8 mouse cellular contexts compared by ENCODE assay signal in the genomic region with DNA sequence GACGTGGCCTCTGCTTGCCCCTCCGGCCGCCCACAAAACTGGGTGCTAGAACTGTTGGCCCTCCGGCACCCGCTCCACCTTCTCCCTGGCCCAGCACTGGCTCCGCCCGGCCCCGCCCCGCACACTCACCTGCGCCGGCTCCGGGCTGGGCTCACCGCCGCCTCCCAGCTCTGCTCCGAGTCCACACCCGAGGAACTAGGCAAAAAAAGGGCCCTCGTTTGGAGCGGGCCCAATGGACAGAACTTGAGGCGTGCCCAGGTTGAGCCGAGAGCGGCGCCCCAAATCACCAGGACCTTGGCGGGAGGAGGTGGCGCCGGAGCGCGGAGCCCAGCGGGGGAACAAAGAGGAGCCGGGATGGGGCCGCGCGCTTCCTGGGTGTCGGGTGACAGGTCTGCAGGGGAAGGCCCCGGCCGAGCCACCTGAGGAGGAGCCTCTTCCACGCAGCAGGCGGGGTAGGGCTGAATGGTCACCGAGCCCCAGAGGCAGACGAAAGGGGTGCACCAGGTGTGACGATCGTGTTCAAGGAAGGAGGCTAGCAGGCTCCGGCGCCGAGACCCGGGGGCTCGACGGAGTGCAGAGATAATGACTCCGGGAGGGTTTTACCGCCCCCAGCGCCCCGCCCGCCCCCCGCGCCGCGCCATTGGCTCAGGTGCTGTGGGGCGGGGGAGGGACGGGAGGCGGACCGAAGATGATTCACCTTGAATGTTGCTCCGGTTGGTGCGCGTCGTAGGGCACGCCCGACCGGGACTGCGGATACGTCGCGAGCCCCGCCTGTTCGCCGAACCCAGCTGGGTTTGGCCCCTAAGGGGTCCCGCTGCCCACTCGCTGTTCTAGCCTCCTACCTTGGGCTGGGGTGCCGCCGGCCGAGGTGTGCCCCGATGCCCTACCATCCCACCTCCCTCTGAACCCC.
DNase-seq lines count a peak whose midpoint lies in the region; ATAC-seq and TF ChIP-seq lines count a peak whose summit lies in the region.

No protein-coding gene starts in this region.

- under 1% methylated on average over 78 of the region's 80 CpGs for WGBS in kidney, embryonic 16.5 days
- WGBS in stomach, embryonic 16.5 days = under 1% methylated on average over 78 of the region's 80 CpGs

- peak overlapping the region; percentile 77 for H3K9ac ChIP-seq in ES-E14 (ENCODE audit: insufficient read depth, low read depth, low read length, poor library complexity, severe bottlenecking)
- peak overlapping the region; percentile 65 for H3K9ac ChIP-seq in kidney, embryonic 16.5 days (replicated peaks; ENCODE audit: low read length)
- H3K9ac ChIP-seq in stomach, embryonic 16.5 days (ENCODE audit: low read length) = peak overlapping the region; percentile 68

- peak overlapping the region; percentile 65 for H3K4me2 ChIP-seq in kidney, embryonic 16.5 days (replicated peaks; ENCODE audit: low read depth, low read length)
- peak overlapping the region; percentile 50 for H3K4me2 ChIP-seq in stomach, embryonic 16.5 days (ENCODE audit: low read depth, low read length)

- H3K27ac ChIP-seq in ES-E14 (ENCODE audit: insufficient read depth, low read depth, low read length, poor library complexity, severe bottlenecking) = peak overlapping the region; percentile 94
- H3K27ac ChIP-seq in embryonic fibroblast, embryonic 13.5 days (ENCODE audit: insufficient read depth, low read length) = no peak overlapping the region
- H3K27ac ChIP-seq in kidney, embryonic 16.5 days (ENCODE audit: low read length) = no peak overlapping the region; the same call in 1 of the 2 replicates
- H3K27ac ChIP-seq in stomach, embryonic 16.5 days (ENCODE audit: low read length) = peak overlapping the region; percentile 87

- TF ChIP-seq CTCF in embryonic fibroblast, embryonic 13.5 days (IDR thresholded peaks at IDR 0.05; ENCODE audit: borderline replicate concordance, insufficient read depth, low read length) = no peak

- H3K4me3 ChIP-seq in ES-E14 (ENCODE audit: insufficient read depth in 1 of 2, low read depth in 1 of 2, low read length in 2 of 2, poor library complexity in 1 of 2, severe bottlenecking in 1 of 2) = peak overlapping the region; percentile 85 to 98
- peak overlapping the region; percentile 59 for H3K4me3 ChIP-seq in embryonic fibroblast, embryonic 13.5 days (ENCODE audit: insufficient read depth, low read length)
- peak overlapping the region; percentile 56 for H3K4me3 ChIP-seq in kidney, embryonic 16.5 days (ENCODE audit: low read length)
- peak overlapping the region; percentile 52 for H3K4me3 ChIP-seq in stomach, embryonic 16.5 days (replicated peaks; ENCODE audit: low read length)

- H3K27me3 ChIP-seq in kidney, embryonic 16.5 days (ENCODE audit: insufficient read depth, low read length) = peaks cover 93% of the 10 kb centered on the region
- peaks cover 74% of the 10 kb centered on the region for H3K27me3 ChIP-seq in stomach, embryonic 16.5 days (ENCODE audit: control insufficient read depth, insufficient read depth, low read length)

- H3K4me1 ChIP-seq in ES-E14 (ENCODE audit: control insufficient read depth in 2 of 2, insufficient read depth in 2 of 2, low read length in 2 of 2, poor library complexity in 1 of 2) = peaks cover 16 to 33% of the 10 kb centered on the region in 2 experiments
- H3K4me1 ChIP-seq in embryonic fibroblast, embryonic 13.5 days (ENCODE audit: control insufficient read depth, insufficient read depth, low read length) = no peaks in the 10 kb centered on the region
- H3K4me1 ChIP-seq in kidney, embryonic 16.5 days (ENCODE audit: insufficient read depth, low read length) = peaks cover 47% of the 10 kb centered on the region
- H3K4me1 ChIP-seq in stomach, embryonic 16.5 days (ENCODE audit: control insufficient read depth, insufficient read depth, low read length) = peaks cover 16% of the 10 kb centered on the region

- ATAC-seq in kidney, embryonic 16.5 days (ENCODE audit: low FRiP score, low TSS enrichment) = peak; percentile 54
- ATAC-seq in stomach, embryonic 16.5 days (ENCODE audit: insufficient read depth, low FRiP score) = peak; percentile 81

- in situ Hi-C loops in ES-E14 (cut with MboI; ENCODE audit: low sequenced_read_pairs in 2 of 2, unreplicated experiment in 2 of 2) = no loop called here

- TF ChIP-seq POLR2A in embryonic fibroblast, embryonic 13.5 days (IDR thresholded peaks at IDR 0.05; ENCODE audit: low read depth, low read length) = no peak

- H3K9me3 ChIP-seq in ES-E14 (ENCODE audit: control insufficient read depth, insufficient read depth, low read depth, low read length) = no peaks in the 10 kb centered on the region
- H3K9me3 ChIP-seq in kidney, embryonic 16.5 days (ENCODE audit: low read length) = no peaks in the 10 kb centered on the region; the same call in 1 of the 2 replicates
- H3K9me3 ChIP-seq in stomach, embryonic 16.5 days (replicated peaks; ENCODE audit: control insufficient read depth, low read length) = no peaks in the 10 kb centered on the region

- peaks cover 21% of the 10 kb centered on the region for H3K36me3 ChIP-seq in ES-E14 (ENCODE audit: control insufficient read depth, insufficient read depth, low read length, poor library complexity, severe bottlenecking)
- no peaks in the 10 kb centered on the region for H3K36me3 ChIP-seq in kidney, embryonic 16.5 days (ENCODE audit: insufficient read depth, low read length)
- no peaks in the 10 kb centered on the region for H3K36me3 ChIP-seq in stomach, embryonic 16.5 days (ENCODE audit: control insufficient read depth, insufficient read depth, low read length)

- DNase-seq in 3T3-L1 (ENCODE audit: low read depth, low spot score) (peak; percentile 87), ES-E14 (ENCODE audit: low read depth, low spot score) (no peak)
- peak; percentile 60 for DNase-seq in lung, postnatal 25 days (ENCODE audit: low spot score)
- DNase-seq in cerebellum, postnatal 10 days = no peak
- no peak for DNase-seq in cerebellum, adult 9-10 months

TF ChIP-seq in ES-E14, 5 proteins besides CTCF, POLR2A, EP300 and RAD21:
- TF ChIP-seq MAFK (IDR thresholded peaks at IDR 0.05; ENCODE audit: insufficient read depth, low read depth, low read length) (no peak), HCFC1 (IDR thresholded peaks at IDR 0.05; ENCODE audit: borderline replicate concordance, insufficient read depth, low read length) (0 out of 2 replicates have a peak, but pooled peaks have one; percentile 37)

Comparison
In these comparisons a context has a peak if more than half of its experiments do, and no peak if none do; other contexts are left out.
1. DNase-seq: peak in 3T3-L1 (single experiment) and lung, postnatal 25 days (single experiment); none in ES-E14 (single experiment), cerebellum, postnatal 10 days (0 of 2) and cerebellum, adult 9-10 months (single experiment).
2. H3K27ac ChIP-seq: peak in ES-E14 (single experiment) and stomach, embryonic 16.5 days (single experiment); none in embryonic fibroblast, embryonic 13.5 days (single experiment) and kidney, embryonic 16.5 days (single experiment).
3. Peak in every context shown above with its lines, with median percentiles within 50 percentile points of each other: H3K4me3 ChIP-seq and H3K9ac ChIP-seq.